Mouse (Mus musculus) kidney, embryonic 16.5 days (tissue): ENCODE measurements around the gene Csn2. TPM values are rescaled to one million over a fixed set of nuclear protein-coding genes. Genes with fewer than 3 reads are reported as not detected.

Experiments used
- ATAC-seq: fragments of 200-750 bp; cut with Nextera tagmentation; 2 replicates; pipeline ENCODE4 v1.8.0; 2017; ENCODE audit warnings: moderate TSS enrichment; ENCODE audit not compliant: low FRiP score, low TSS enrichment
- H3K27ac ChIP-seq: fragments of 300-500 bp; sonication (generic); 2 replicates; pipeline ENCODE4 v1.5.1; 2014; ENCODE audit warnings: low read length
- H3K27me3 ChIP-seq: fragments of 300-500 bp; sonication (generic); 2 replicates; pipeline ENCODE4 v1.6.1; 2014; ENCODE audit warnings: low read length, control low read depth, mixed read lengths; ENCODE audit not compliant: insufficient read depth
- H3K36me3 ChIP-seq: fragments of 300-500 bp; sonication (generic); 2 replicates; pipeline ENCODE4 v1.6.1; 2014; ENCODE audit warnings: low read length, control low read depth, mixed read lengths; ENCODE audit not compliant: insufficient read depth
- H3K4me1 ChIP-seq: fragments of 300-500 bp; sonication (generic); 2 replicates; pipeline ENCODE4 v1.6.1; 2014; ENCODE audit warnings: low read length, control low read depth, mixed read lengths; ENCODE audit not compliant: insufficient read depth
- H3K4me2 ChIP-seq: fragments of 300-500 bp; sonication (generic); replicated peaks from 2 replicates; pipeline ENCODE4 v1.6.1; 2014; ENCODE audit warnings: low read depth, low read length
- H3K4me3 ChIP-seq: fragments of 300-500 bp; sonication (generic); 2 replicates; pipeline ENCODE4 v1.5.1; 2014; ENCODE audit warnings: mild to moderate bottlenecking, low read length
- H3K9ac ChIP-seq: fragments of 300-500 bp; sonication (generic); replicated peaks from 2 replicates; pipeline ENCODE4 v1.6.1; 2014; ENCODE audit warnings: low read length
- H3K9me3 ChIP-seq: fragments of 300-500 bp; sonication (generic); 2 replicates; pipeline ENCODE4 v1.6.1; 2016; ENCODE audit warnings: low read length, control low read depth
- WGBS: fragments of 180-500 bp; shearing (Covaris S2); extraction: QIAGEN DNeasy Blood & Tissue Kit; methylation state at CpG from one replicate; pipeline ENCODE4 v1.1.7; 2014; 5-methylcytosine and 5-hydroxymethylcytosine counted together
- polyA plus RNA-seq: library from polyadenylated mRNA; unstranded; fragments of >200 nt; fragmentation: Nextera tagmentation; extraction: Ambion mirVana; gene quantifications from 2 replicates; pipeline ENCODE4 v1.2.1, GENCODE M21; 2015

Gene Csn2
- not detected in 2 replicates for polyA plus RNA-seq

DNA sequence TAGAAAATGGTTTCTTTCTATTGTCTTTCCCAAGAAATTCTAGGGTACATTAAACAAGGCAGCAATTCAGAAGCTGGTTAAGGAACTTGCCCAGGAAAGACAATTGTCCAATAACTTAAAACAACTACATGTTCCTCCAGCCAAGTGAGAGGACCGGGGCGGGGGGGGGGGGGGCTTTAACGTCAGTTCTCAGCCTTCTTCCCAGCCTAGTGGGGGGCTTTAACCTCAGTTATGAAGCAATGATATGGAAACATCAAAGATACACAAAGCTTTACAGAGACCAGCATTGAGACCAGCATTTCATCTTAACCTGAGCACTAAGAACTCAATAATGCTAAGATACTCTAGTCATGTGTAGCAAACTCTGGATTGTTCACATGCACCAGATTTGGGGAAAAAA lies at the start of gene Csn2:
Gene Csn2, minus strand, starts transcription at position 101 of the 400 bp plus-strand sequence.
- H3K27me3 ChIP-seq: no peaks in the 10 kb centered on the region
- no peak within 1 kb of the TSS for H3K4me2 ChIP-seq
- no peak within 1 kb of the TSS for H3K27ac ChIP-seq
- no peaks in the 10 kb centered on the region for H3K9me3 ChIP-seq
- H3K4me3 ChIP-seq: no peak within 1 kb of the TSS
- 94% methylated on average over 3 of the region's 3 CpGs for WGBS
- no peak for ATAC-seq
- H3K36me3 ChIP-seq: no peaks in the 10 kb centered on the region
- no peak within 1 kb of the TSS for H3K9ac ChIP-seq
- no peaks in the 10 kb centered on the region for H3K4me1 ChIP-seq

DNA sequence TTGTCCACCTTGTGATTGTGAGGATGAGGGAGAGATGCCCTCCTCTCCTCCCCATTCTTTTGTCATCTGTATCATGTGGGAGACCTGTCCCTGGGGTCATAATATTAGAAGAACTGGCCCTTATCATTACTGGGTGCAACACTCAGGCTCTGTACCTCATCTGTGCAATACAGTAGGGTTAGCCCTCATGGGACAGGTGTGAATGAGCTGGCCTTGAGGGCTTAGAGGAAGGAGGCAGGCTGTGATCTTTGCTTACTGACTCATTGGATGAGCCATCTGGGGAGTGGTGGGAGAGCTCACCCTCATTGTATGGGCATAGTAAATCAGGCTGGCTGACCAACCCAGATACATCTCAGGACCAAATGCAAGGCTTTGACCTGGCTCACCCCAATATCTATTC lies 35.4 kb upstream of the Csn2 start:
- Histone ChIP-seq H3K36me3 (no peaks in the 10 kb centered on the region), H3K27ac (no peak overlapping the region), H3K27me3 (no peaks in the 10 kb centered on the region), H3K9me3 (0 out of 2 replicates have a peak, but pooled peaks cover 2% of the 10 kb centered on the region), H3K9ac (no peak overlapping the region), H3K4me3 (no peak overlapping the region), H3K4me1 (no peaks in the 10 kb centered on the region), H3K4me2 (no peak overlapping the region)
- ATAC-seq: no peak

DNA sequence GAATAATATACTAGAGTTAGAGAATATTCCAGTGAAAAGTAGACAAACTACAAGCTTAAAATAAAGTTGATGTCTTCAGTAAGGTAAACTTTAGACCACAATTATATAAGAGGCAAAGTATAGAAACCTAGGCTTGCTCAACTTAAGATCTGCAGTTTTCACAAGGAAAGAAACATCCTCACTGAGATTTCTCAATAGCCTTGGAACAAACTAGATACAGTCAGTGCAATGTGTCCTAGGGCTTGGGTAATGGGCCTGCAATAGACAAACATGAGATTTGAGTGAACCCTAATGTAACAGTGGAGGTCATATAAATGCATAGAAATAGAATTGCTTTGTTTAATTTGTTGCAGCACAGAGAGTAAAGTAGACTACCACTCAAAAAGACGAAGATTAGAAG lies 6.5 kb upstream of the Csn2 start:
- no peak for ATAC-seq
- H3K27ac ChIP-seq: no peak overlapping the region
- WGBS: 69% methylated on average over 1 of the region's 1 CpGs
- no peaks in the 10 kb centered on the region for H3K27me3 ChIP-seq
- no peak overlapping the region for H3K4me3 ChIP-seq
- no peaks in the 10 kb centered on the region for H3K9me3 ChIP-seq
- no peaks in the 10 kb centered on the region for H3K4me1 ChIP-seq
- no peak overlapping the region for H3K4me2 ChIP-seq
- H3K9ac ChIP-seq: no peak overlapping the region
- no peaks in the 10 kb centered on the region for H3K36me3 ChIP-seq

DNA sequence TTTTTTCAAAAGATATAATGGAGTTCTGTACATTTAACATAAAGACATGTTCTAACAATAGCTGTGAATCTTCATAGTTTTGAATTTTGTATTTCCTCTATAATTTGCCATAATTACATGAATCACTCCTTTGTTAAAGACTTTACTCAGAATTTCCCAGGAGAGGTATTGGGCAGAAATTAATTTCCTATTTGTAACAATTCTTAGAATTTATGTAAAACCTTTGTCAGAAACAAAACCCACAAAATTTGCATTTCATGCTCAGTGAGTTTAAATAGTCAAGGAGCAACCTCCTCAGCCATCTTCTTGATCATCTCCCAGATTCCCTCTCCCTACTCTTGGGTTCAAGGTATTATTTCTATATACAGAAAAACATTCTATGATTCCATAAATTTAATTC lies 33.5 kb downstream of the Csn2 start, which contains the start of gene Csn1s1:
Gene Csn1s1, plus strand, starts transcription at position 301 of the 400 bp plus-strand sequence.
- Histone ChIP-seq H3K27me3 (no peaks in the 10 kb centered on the region), H3K9me3 (no peaks in the 10 kb centered on the region), H3K27ac (no peak within 1 kb of the TSS), H3K4me1 (no peaks in the 10 kb centered on the region), H3K9ac (no peak within 1 kb of the TSS), H3K36me3 (no peaks in the 10 kb centered on the region), H3K4me3 (no peak within 1 kb of the TSS), H3K4me2 (no peak within 1 kb of the TSS)
- ATAC-seq: no peak

DNA sequence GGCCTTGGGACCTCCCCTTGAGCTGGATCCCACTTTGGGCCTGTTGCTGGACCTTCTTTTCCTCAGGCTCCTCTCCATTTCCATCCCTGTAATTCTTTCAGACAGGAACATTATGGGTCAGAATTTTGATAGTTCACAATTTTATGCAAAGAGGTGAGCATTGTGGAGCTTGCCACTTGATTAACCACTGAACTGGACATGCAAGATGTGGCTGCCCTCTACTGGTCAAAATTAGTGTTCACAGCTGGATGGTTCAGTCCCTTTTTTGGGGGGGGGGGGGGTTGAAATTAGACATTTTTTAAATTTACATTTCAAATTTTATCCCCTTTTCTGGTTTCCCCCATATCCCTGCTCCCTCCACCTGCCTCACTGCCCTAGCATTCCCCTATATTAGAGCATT lies 56.6 kb downstream of the Csn2 start:
- Histone ChIP-seq H3K4me3 (no peak overlapping the region), H3K27me3 (no peaks in the 10 kb centered on the region), H3K4me1 (no peaks in the 10 kb centered on the region), H3K4me2 (no peak overlapping the region), H3K9me3 (no peaks in the 10 kb centered on the region), H3K36me3 (no peaks in the 10 kb centered on the region), H3K9ac (no peak overlapping the region), H3K27ac (no peak overlapping the region)
- no peak for ATAC-seq

Other genes with a start within 250 kb of the Csn2 start
- gene Ugt2a2, start 217.4 kb downstream of the Csn2 start, polyA plus RNA-seq: not detected in 2 replicates
- gene Gm43638, start 212.8 kb downstream of the Csn2 start, polyA plus RNA-seq: not detected in 2 replicates
- gene Ugt2a1, start 208.8 kb downstream of the Csn2 start, polyA plus RNA-seq: not detected in 2 replicates
- gene Sult1b1, start 161.4 kb downstream of the Csn2 start, polyA plus RNA-seq: 2.1 and 2.3 TPM in 2 replicates
- 66.8 and 72.1 TPM in 2 replicates for gene Sult1d1, start 130.6 kb downstream of the Csn2 start, polyA plus RNA-seq
- 0.42 and 0.46 TPM in 2 replicates for gene Sult1e1, start 108.0 kb downstream of the Csn2 start, polyA plus RNA-seq
- not detected in 2 replicates for gene Csn1s1, start 33.4 kb downstream of the Csn2 start, polyA plus RNA-seq
- not detected in 2 replicates for gene Csn1s2a, start 74.9 kb upstream of the Csn2 start, polyA plus RNA-seq
- gene Csn1s2b, start 108.5 kb upstream of the Csn2 start, polyA plus RNA-seq: not detected in 2 replicates
- gene Prr27, start 126.1 kb upstream of the Csn2 start, polyA plus RNA-seq: not detected in 2 replicates
- not detected in 2 replicates for gene Odam, start 185.4 kb upstream of the Csn2 start, polyA plus RNA-seq
- gene Csn3, start 225.9 kb upstream of the Csn2 start, polyA plus RNA-seq: 0.16 and 0.36 TPM in 2 replicates